ENCODE assay signal across 10 mouse cellular contexts in the genomic region with DNA sequence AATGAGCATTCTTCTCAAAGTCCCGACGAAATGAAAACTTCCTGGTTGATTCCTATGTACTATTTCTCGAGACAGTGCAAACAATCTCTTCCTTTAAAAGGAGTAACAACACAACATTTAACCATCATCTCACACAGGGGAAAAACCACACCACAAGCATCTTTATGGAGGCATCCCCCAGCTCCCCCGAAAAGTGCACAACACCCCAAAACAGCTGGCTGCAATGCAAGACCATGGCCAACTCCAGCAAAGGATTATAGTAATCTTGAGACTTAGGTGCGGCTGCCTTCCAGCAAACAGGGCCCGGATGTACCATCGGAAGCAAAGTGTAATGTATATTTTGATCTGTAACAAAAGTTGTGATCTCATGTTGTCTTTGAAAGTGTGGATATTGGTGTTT. TPM values are rescaled to one million over a fixed set of nuclear protein-coding genes. Genes with fewer than 3 reads are reported as not detected.
DNase-seq lines count a peak whose midpoint lies in the region; ATAC-seq lines count a peak whose summit lies in the region.
"Had no signal": no experiment of that assay in that cellular context is flagged by ENCODE, and none has a peak within 500 bp of the region (broad histone marks: within the 10 kb centered on the region; RNA-seq: fewer than 3 reads in every experiment).

No protein-coding gene starts in this region.

- H3K27me3 ChIP-seq in heart, embryonic 10.5 days (ENCODE audit: insufficient read depth, poor library complexity, severe bottlenecking): peaks cover 73% of the 10 kb centered on the region
- H3K27me3 ChIP-seq in hindbrain, embryonic 16.5 days (replicated peaks; ENCODE audit: control insufficient read depth, insufficient read depth, low read length): no peaks in the 10 kb centered on the region
- no peaks in the 10 kb centered on the region for H3K27me3 ChIP-seq in midbrain, embryonic 14.5 days (ENCODE audit: control insufficient read depth, insufficient read depth, low read length)

- no peak overlapping the region for H3K27ac ChIP-seq in heart, embryonic 10.5 days
- H3K27ac ChIP-seq in hindbrain, embryonic 16.5 days (ENCODE audit: low read depth, low read length): peak overlapping the region; percentile 94
- H3K27ac ChIP-seq in midbrain, embryonic 14.5 days (replicated peaks; ENCODE audit: low read depth, low read length): peak overlapping the region; percentile 98

- peak overlapping the region; percentile 68 for H3K9ac ChIP-seq in hindbrain, embryonic 16.5 days (ENCODE audit: low read depth, low read length)
- peak overlapping the region; percentile 93 for H3K9ac ChIP-seq in midbrain, embryonic 14.5 days (replicated peaks; ENCODE audit: low read length)

- WGBS in heart, embryonic 10.5 days: 8% methylated on average over 7 of the region's 7 CpGs
- 20% methylated on average over 7 of the region's 7 CpGs for WGBS in hindbrain, embryonic 16.5 days
- WGBS in midbrain, embryonic 14.5 days: 5% methylated on average over 7 of the region's 7 CpGs

- H3K36me3 ChIP-seq in heart, embryonic 10.5 days: no peaks in the 10 kb centered on the region
- H3K36me3 ChIP-seq in hindbrain, embryonic 16.5 days (ENCODE audit: control insufficient read depth, insufficient read depth, low read length): no peaks in the 10 kb centered on the region
- H3K36me3 ChIP-seq in midbrain, embryonic 14.5 days (ENCODE audit: control insufficient read depth, insufficient read depth, low read length): no peaks in the 10 kb centered on the region

- H3K4me2 ChIP-seq in hindbrain, embryonic 16.5 days (ENCODE audit: low read length): peak overlapping the region; percentile 67
- H3K4me2 ChIP-seq in midbrain, embryonic 14.5 days (ENCODE audit: low read length): peak overlapping the region; percentile 84

- ATAC-seq in hindbrain, embryonic 16.5 days: no peak
- no peak for ATAC-seq in midbrain, embryonic 14.5 days (ENCODE audit: low FRiP score, low TSS enrichment)

- peak overlapping the region; percentile 61 for H3K4me3 ChIP-seq in heart, embryonic 10.5 days
- H3K4me3 ChIP-seq in hindbrain, embryonic 16.5 days (ENCODE audit: low read length): peak overlapping the region; percentile 48
- peak overlapping the region; percentile 70 for H3K4me3 ChIP-seq in midbrain, embryonic 14.5 days (replicated peaks; ENCODE audit: low read depth, low read length)

- no peak for DNase-seq in heart, embryonic 10.5 days (ENCODE audit: low spot score)
- DNase-seq in heart, adult 18-20 months: no peak
- peak; percentile 58 for DNase-seq in embryo, embryonic 10.5 days (ENCODE audit: low spot score)
- DNase-seq in midbrain, embryonic 14.5 days: peak; percentile 62
- DNase-seq in ovary, postnatal 10 days (ENCODE audit: low spot score): no peak
- DNase-seq in right cerebral cortex, postnatal 36 days (ENCODE audit: low spot score in 2 of 2): no peak
- no peak for DNase-seq in kidney, postnatal 36 days
- DNase-seq: right cerebral cortex, adult 18-20 months had no signal

- peaks cover 29% of the 10 kb centered on the region for H3K4me1 ChIP-seq in heart, embryonic 10.5 days
- H3K4me1 ChIP-seq in hindbrain, embryonic 16.5 days (ENCODE audit: control insufficient read depth, insufficient read depth, low read depth, low read length): peaks cover 10% of the 10 kb centered on the region
- peaks cover 36% of the 10 kb centered on the region for H3K4me1 ChIP-seq in midbrain, embryonic 14.5 days (ENCODE audit: control insufficient read depth, insufficient read depth, low read length)

- no peaks in the 10 kb centered on the region for H3K9me3 ChIP-seq in heart, embryonic 10.5 days
- no peaks in the 10 kb centered on the region for H3K9me3 ChIP-seq in hindbrain, embryonic 16.5 days (ENCODE audit: control insufficient read depth, low read length)
- H3K9me3 ChIP-seq in midbrain, embryonic 14.5 days (ENCODE audit: control insufficient read depth, low read length): no peaks in the 10 kb centered on the region

RNA-seq across cellular contexts. Expression of a gene that starts 1.8 kb away (rescaled TPM):
- polyA plus RNA-seq in heart, embryonic 10.5 days (2016; fragmentation: Nextera tagmentation; extraction: Ambion mirVana): 4.0 and 4.1 TPM in 2 replicates
- under 1 TPM in 1 of 2 experiments, not detected in 1; 0.10 TPM for total RNA-seq in heart, adult 18-20 months (2021)
- 160 TPM in 2 replicates for polyA plus RNA-seq in hindbrain, embryonic 16.5 days (2015; fragmentation: Nextera tagmentation; extraction: Ambion mirVana)
- 218 and 237 TPM in 2 replicates for polyA plus RNA-seq in midbrain, embryonic 14.5 days (2014; fragmentation: Nextera tagmentation; extraction: Ambion mirVana)
- total RNA-seq: hematopoietic stem cell, adult 5-6 weeks had no signal

Comparison
In these comparisons a context has a peak if more than half of its experiments do, and no peak if none do; other contexts are left out.
1. DNase-seq: peak in embryo, embryonic 10.5 days (single experiment) and midbrain, embryonic 14.5 days (single experiment); none in heart, embryonic 10.5 days (single experiment), heart, adult 18-20 months (0 of 2), ovary, postnatal 10 days (single experiment), right cerebral cortex, postnatal 36 days (0 of 2) and kidney, postnatal 36 days (0 of 2).
2. RNA of a gene that starts 1.8 kb away (polyA plus RNA-seq): 218 to 237 TPM in midbrain, embryonic 14.5 days and 160 TPM in hindbrain, embryonic 16.5 days; 4.0 to 4.1 TPM in heart, embryonic 10.5 days; every median in the first group is over 10 times any median in the second.
3. Peak in every context shown above with its lines, with median percentiles within 50 percentile points of each other: H3K4me3 ChIP-seq.